Mouse (Mus musculus) limb, embryonic 12.5 days (tissue): ENCODE results near the gene Maff. TPM values are rescaled to one million over a fixed set of nuclear protein-coding genes. Genes with fewer than 3 reads are reported as not detected.

ENCODE experiments used
- ATAC-seq: fragments of 200-750 bp; cut with Nextera tagmentation; 2 replicates; pipeline ENCODE4 v1.8.0; 2017; ENCODE audit warnings: low read depth, moderate TSS enrichment; ENCODE audit not compliant: insufficient number of reproducible peaks, insufficient read depth, low FRiP score, low TSS enrichment
- H3K27ac ChIP-seq: fragments of 300-500 bp; sonication (generic); 2 replicates; pipeline ENCODE4 v1.5.1; 2016; ENCODE audit warnings: mild to moderate bottlenecking, moderate library complexity
- H3K27me3 ChIP-seq: fragments of 300-500 bp; sonication (generic); 2 replicates; pipeline ENCODE4 v1.6.1; 2016; ENCODE audit warnings: mild to moderate bottlenecking, moderate library complexity
- H3K36me3 ChIP-seq: fragments of 300-500 bp; sonication (generic); 2 replicates; pipeline ENCODE4 v1.6.1; 2016; ENCODE audit warnings: mild to moderate bottlenecking, moderate library complexity
- H3K4me1 ChIP-seq: fragments of 300-500 bp; sonication (generic); replicated peaks from 2 replicates; pipeline ENCODE4 v1.6.1; 2016
- H3K4me2 ChIP-seq: fragments of 300-500 bp; sonication (generic); 2 replicates; pipeline ENCODE4 v1.6.1; 2016; ENCODE audit warnings: mild to moderate bottlenecking, moderate library complexity
- H3K4me3 ChIP-seq: fragments of 300-500 bp; sonication (generic); replicated peaks from 2 replicates; pipeline ENCODE4 v1.5.1; 2016; ENCODE audit warnings: mild to moderate bottlenecking
- H3K9ac ChIP-seq: fragments of 300-500 bp; sonication (generic); replicated peaks from 2 replicates; pipeline ENCODE4 v1.6.1; 2016; ENCODE audit warnings: mild to moderate bottlenecking, moderate library complexity
- H3K9me3 ChIP-seq: fragments of 300-500 bp; sonication (generic); 2 replicates; pipeline ENCODE4 v1.6.1; 2016; ENCODE audit warnings: mild to moderate bottlenecking, moderate library complexity
- WGBS: fragments of 180-500 bp; shearing (Covaris S2); methylation state at CpG from one replicate; pipeline ENCODE4 v1.1.7; 2016; 5-methylcytosine and 5-hydroxymethylcytosine counted together
- polyA plus RNA-seq: library from polyadenylated mRNA; unstranded; fragments of >200 nt; fragmentation: Nextera tagmentation; extraction: Ambion mirVana; gene quantifications from 2 replicates; pipeline ENCODE4 v1.2.1, GENCODE M21; 2016

Gene Maff
- 1.5 and 2.0 TPM in 2 replicates for polyA plus RNA-seq

DNA sequence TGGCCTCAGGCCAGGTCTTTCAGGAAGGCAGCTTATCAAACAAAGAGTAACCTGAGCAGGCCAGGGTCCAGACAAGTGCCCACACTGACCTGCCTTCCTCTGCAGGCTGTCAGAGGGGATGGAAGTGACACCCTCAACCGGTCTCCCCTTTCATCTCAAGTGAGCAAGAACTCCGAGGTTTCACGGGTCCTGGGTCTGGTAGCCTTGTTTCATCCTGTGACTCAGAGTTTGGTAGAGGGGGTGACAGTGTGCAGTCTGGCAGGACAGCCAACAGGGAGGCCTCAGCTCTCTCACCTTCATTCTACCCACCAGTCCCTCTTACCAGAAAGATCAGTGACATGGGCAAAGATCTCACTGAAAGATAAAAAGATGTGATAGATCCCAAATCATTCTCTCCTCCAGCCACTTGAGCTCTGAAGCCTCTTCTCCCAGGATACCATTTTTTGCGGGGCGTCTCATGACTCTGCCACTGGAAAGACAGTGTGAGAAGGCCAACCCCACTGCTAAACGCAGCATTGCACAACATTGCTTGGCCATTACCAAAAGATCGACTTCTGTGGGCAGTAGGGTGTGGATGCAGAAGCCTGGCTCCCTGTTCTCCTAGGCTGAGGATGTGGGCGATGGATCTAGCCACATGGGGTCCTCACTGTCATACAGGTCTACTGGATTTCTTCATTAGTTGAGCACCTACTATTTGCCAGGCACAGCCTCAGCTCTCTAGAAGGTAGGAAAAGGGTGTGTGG is at the start of gene Maff:
TSS of gene Maff (plus strand) at position 571 of the 743 bp plus-strand sequence.
- WGBS: 48% methylated on average over 8 of the region's 8 CpGs
- H3K4me3 ChIP-seq: peak within 1 kb of the TSS; percentile 57
- no peaks in the 10 kb centered on the region for H3K36me3 ChIP-seq
- H3K9me3 ChIP-seq: no peaks in the 10 kb centered on the region
- H3K4me1 ChIP-seq: peaks cover 14% of the 10 kb centered on the region
- H3K9ac ChIP-seq: peak within 1 kb of the TSS; percentile 68
- peaks cover 8% of the 10 kb centered on the region; the same call in 1 of the 2 replicates for H3K27me3 ChIP-seq
- no peak for ATAC-seq
- H3K4me2 ChIP-seq: peak within 1 kb of the TSS; percentile 92
- H3K27ac ChIP-seq: peak within 1 kb of the TSS; percentile 90

- no peaks in the 10 kb centered on the region for H3K36me3 ChIP-seq
- H3K27me3 ChIP-seq: no peaks in the 10 kb centered on the region
- no peak for ATAC-seq
- no peaks in the 10 kb centered on the region for H3K4me1 ChIP-seq
- H3K9me3 ChIP-seq: no peaks in the 10 kb centered on the region
- no peak overlapping the region for H3K27ac ChIP-seq
- no peak overlapping the region for H3K4me3 ChIP-seq
- H3K9ac ChIP-seq: no peak overlapping the region
- no peak overlapping the region for H3K4me2 ChIP-seq
- WGBS: 78% methylated on average over 6 of the region's 6 CpGs
These were observed 47.9 kb upstream of the Maff start for GRCm38 (mm10) chr15:79298553-79298952.

- Histone ChIP-seq H3K27me3 (no peaks in the 10 kb centered on the region), H3K4me1 (no peaks in the 10 kb centered on the region), H3K9ac (no peak overlapping the region), H3K9me3 (no peaks in the 10 kb centered on the region), H3K36me3 (peaks cover 8% of the 10 kb centered on the region; the same call in 1 of the 2 replicates), H3K27ac (no peak overlapping the region), H3K4me2 (no peak overlapping the region), H3K4me3 (no peak overlapping the region)
- ATAC-seq: no peak
- 75% methylated on average over 2 of the region's 2 CpGs for WGBS
These were observed 46.8 kb upstream of the Maff start for GRCm38 (mm10) chr15:79299563-79300155.

DNA sequence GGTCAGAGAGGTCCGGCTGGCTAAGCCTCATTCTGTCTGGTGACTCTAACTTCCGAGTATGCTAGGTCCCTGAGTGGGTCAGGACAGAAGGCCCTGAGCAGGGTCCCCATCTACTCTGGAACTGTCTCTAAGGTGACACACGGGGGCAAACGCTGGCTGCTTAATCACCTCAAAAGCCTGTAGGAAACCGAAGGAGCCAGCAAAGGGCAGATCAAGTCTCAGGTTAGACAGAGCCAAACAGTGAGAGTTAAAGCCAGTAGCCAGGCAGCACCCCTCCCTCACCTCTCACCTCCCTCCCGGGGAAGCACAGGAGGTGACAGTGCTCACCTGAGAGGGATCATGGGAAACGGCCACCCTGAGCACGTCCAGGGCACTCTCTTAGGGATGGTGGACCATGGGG is 42.7 kb upstream of the Maff start:
- 83% methylated on average over 8 of the region's 8 CpGs for WGBS
- Histone ChIP-seq H3K9ac (no peak overlapping the region), H3K4me3 (no peak overlapping the region), H3K36me3 (peaks cover 27% of the 10 kb centered on the region), H3K4me1 (no peaks in the 10 kb centered on the region), H3K4me2 (no peak overlapping the region), H3K27me3 (no peaks in the 10 kb centered on the region), H3K27ac (no peak overlapping the region), H3K9me3 (no peaks in the 10 kb centered on the region)
- no peak for ATAC-seq

- Histone ChIP-seq H3K36me3 (peaks cover 27% of the 10 kb centered on the region), H3K4me1 (no peaks in the 10 kb centered on the region), H3K9me3 (no peaks in the 10 kb centered on the region), H3K27me3 (no peaks in the 10 kb centered on the region), H3K27ac (no peak overlapping the region), H3K9ac (no peak overlapping the region), H3K4me3 (no peak overlapping the region), H3K4me2 (no peak overlapping the region)
- ATAC-seq: no peak
- 68% methylated on average over 4 of the region's 5 CpGs for WGBS
These were observed 41.6 kb upstream of the Maff start for GRCm38 (mm10) chr15:79304832-79305231.

DNA sequence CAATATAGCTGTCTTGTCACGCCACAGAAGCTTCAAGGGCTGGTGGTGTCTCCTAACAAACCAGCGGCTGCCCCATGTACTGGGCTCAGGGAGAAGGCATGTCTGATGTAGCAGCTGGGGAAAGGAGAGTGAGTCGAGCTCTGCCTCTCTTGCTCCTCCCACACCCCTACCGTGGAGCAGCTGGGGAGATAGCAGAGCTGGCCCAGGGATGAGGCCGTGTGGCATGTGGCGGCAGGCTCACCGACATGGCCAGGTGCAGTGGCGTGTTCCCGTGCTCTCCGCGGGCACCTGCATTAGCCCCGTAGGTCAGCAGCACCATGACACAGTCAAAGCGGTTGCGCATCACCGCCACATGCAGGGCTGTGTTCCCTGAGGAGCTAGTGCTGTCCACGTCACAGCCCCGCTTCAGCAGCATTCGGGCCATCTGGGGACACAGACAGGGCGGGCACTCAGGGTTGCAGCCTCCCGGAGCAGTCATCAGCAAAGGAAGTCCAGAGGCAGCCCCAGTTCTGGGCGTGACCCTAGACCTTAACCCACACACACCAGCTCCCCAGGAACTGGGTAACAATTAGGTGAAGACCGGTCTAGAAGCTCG is 40.3 kb upstream of the Maff start:
- Histone ChIP-seq H3K4me1 (no peaks in the 10 kb centered on the region), H3K4me2 (no peak overlapping the region), H3K9me3 (no peaks in the 10 kb centered on the region), H3K4me3 (no peak overlapping the region), H3K36me3 (peaks cover 34% of the 10 kb centered on the region), H3K27ac (no peak overlapping the region), H3K27me3 (no peaks in the 10 kb centered on the region), H3K9ac (no peak overlapping the region)
- 76% methylated on average over 23 of the region's 23 CpGs for WGBS
- ATAC-seq: no peak

- Histone ChIP-seq H3K9ac (no peak overlapping the region), H3K27me3 (no peaks in the 10 kb centered on the region), H3K9me3 (no peaks in the 10 kb centered on the region), H3K4me1 (no peaks in the 10 kb centered on the region), H3K4me3 (no peak overlapping the region), H3K36me3 (peaks cover 39% of the 10 kb centered on the region), H3K27ac (no peak overlapping the region), H3K4me2 (no peak overlapping the region)
- no peak for ATAC-seq
- WGBS: 49% methylated on average over 4 of the region's 4 CpGs
These were observed 38.6 kb upstream of the Maff start for GRCm38 (mm10) chr15:79307861-79308260.

DNA sequence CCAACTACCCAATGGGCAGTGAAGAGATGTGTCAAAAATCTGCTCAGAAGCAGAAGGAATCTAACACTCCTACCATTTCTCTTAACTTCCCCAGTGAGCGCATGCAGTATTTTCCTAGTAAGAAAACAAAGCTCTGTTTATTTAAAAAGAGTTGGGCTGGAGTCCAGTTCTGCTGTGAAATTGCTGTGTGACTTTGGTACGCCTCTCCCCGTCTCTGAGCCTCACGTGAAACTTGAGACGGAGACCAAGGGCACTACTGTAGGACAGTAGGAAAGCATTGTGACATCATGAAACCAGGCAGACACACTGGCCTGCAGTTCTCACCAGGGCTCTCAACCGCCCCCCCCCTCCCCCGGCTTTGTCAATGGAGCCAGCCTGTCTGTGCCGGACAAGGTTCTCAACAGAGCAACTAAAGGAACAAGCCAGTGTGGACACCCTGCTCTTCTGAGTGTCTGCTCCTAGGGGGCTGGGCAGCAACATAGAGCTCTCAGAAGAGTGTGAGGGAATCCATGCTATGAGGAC is 32.5 kb upstream of the Maff start:
- Histone ChIP-seq H3K4me1 (no peaks in the 10 kb centered on the region), H3K9me3 (no peaks in the 10 kb centered on the region), H3K4me3 (no peak overlapping the region), H3K9ac (no peak overlapping the region), H3K4me2 (no peak overlapping the region), H3K27ac (no peak overlapping the region), H3K27me3 (no peaks in the 10 kb centered on the region), H3K36me3 (peaks cover 18% of the 10 kb centered on the region)
- 78% methylated on average over 8 of the region's 8 CpGs for WGBS
- ATAC-seq: no peak

- Histone ChIP-seq H3K4me2 (no peak overlapping the region), H3K27ac (no peak overlapping the region), H3K9me3 (no peaks in the 10 kb centered on the region), H3K27me3 (no peaks in the 10 kb centered on the region), H3K9ac (no peak overlapping the region), H3K4me1 (peaks cover 25% of the 10 kb centered on the region), H3K4me3 (no peak overlapping the region), H3K36me3 (0 out of 2 replicates have a peak, but pooled peaks cover 6% of the 10 kb centered on the region)
- no peak for ATAC-seq
- 77% methylated on average over 5 of the region's 5 CpGs for WGBS
These were observed 24.7 kb upstream of the Maff start for GRCm38 (mm10) chr15:79321733-79322190.

DNA sequence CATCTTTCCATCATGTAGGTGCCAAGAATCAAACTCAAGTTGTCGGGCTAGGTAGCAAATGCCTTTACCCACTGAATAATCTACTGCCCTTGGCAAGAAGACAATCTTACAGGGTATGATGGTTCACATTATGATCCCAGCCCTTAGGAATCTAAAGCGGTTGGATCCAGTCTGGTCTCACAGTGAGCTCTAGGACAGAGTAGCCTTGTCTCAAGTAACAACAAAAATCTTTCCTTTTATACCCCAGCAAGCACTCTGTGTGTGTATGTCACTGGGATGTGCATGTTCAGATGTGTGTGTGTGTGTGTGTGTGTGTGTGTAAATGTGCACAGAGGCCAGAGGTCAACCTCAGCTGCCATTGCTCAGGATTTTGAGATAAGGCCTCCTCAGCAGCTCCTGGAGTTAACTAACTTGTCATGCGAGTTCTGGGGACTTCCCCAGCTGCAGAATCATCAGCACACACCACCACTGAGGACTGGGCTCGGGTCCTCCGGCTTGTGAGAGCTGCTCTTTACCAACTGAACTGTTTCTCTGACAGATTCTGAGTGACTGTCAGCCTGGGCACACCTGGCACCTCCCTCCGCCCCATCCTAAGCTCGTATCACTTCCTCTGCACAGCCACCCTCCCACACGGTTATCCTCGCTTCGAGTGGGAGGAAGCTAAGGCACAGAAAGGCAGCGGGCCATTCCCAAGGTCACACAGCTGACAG is 24.0 kb upstream of the Maff start:
- Histone ChIP-seq H3K4me2 (no peak overlapping the region), H3K27me3 (no peaks in the 10 kb centered on the region), H3K9ac (no peak overlapping the region), H3K27ac (peak overlapping the region; percentile 35; the same call in 1 of the 2 replicates), H3K4me3 (no peak overlapping the region), H3K36me3 (0 out of 2 replicates have a peak, but pooled peaks cover 2% of the 10 kb centered on the region), H3K9me3 (no peaks in the 10 kb centered on the region), H3K4me1 (peaks cover 32% of the 10 kb centered on the region)
- 71% methylated on average over 11 of the region's 11 CpGs for WGBS
- no peak for ATAC-seq
